Mouse (Mus musculus): ENCODE measurements around the gene Ccl27b. TPM values are rescaled to one million over a fixed set of nuclear protein-coding genes. Genes with fewer than 3 reads are reported as not detected.
"Not testable (repeated sequence)": the region's sequence is repeated elsewhere in the genome, so short reads cannot be mapped to it uniquely, and the experiment has no call there.

Ccl27b gene
- not detected for total RNA-seq (2021)
- long read RNA-seq, experiment 1, partial matches to known transcripts = 0 of 1 reads
- long read RNA-seq, experiment 1, other reads (novel, unspliced or antisense) = 1 of 1 reads
- long read RNA-seq, experiment 2, partial matches to known transcripts = 0 of 6 reads
- long read RNA-seq, experiment 2, other reads (novel, unspliced or antisense) = 6 of 6 reads

DNA sequence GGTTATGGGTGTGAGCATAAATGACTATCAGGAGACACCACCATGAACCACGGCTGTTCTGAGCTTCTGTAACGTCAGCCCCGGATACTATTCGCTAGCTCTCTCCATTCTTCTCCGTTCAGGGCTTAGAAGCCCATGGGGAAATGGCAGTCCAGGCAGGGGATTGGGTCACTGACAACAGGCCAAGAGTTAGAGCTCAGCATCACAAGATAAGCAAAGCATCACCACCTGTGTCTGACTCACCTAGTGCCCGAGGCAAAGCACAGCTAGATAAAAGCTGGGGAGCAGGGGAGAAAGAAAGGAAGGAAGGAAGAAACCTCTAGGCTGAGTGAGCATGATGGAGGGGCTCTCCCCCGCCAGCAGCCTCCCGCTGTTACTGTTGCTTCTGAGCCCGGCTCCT, at the start of gene Ccl27b:
Gene Ccl27b, plus strand, starts transcription at position 301 of the 400 bp plus-strand sequence.
- intact Hi-C loops (cut with DNase I); DNase-seq: not testable (repeated sequence)

DNA sequence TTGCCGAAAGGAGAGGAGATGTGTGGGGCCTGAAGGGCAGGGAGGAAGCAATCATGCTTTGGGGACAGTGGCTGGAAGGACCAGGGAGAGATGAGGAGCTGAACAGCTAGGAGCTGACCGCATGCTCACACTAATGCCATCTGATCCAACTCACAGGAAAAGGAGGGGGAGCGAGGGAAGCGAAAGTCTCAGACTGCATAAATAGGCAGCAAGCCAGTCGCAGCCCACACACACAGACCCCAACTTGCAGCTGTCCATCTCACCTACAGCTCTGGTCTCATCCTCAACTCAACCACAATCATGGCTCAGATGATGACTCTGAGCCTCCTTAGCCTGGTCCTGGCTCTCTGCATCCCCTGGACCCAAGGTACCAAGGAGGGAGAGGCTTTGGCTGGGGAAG, 43.2 kb upstream of the Ccl27b start, which contains the start of gene Gm10591:
Gene Gm10591, plus strand, starts transcription at position 301 of the 400 bp plus-strand sequence.
- DNase-seq; intact Hi-C loops (cut with DNase I): not testable (repeated sequence)

DNA sequence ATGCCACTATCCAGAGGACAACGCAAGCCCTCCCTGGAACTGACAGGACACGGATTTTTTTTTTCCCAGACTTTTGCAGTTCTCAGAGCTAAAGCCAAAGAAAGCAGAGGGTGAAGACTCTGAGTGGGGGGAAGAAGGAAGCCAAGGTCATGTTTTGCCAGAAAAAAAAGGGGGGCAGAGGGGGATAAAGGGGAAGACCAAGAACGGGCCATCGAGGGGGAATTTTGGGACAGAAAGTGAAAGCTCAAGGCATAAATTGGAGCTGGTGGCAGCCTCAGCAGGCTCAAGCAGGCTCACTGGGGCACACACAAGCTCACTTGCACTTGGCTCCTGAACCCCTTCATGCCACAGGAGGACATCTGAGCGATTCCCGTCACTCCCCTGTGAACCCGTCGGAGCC, 25.6 kb upstream of the Ccl27b start, which contains the start of gene Gm2564:
Gene Gm2564, plus strand, starts transcription at position 301 of the 400 bp plus-strand sequence.
- DNase-seq; intact Hi-C loops (cut with DNase I): not testable (repeated sequence)

DNA sequence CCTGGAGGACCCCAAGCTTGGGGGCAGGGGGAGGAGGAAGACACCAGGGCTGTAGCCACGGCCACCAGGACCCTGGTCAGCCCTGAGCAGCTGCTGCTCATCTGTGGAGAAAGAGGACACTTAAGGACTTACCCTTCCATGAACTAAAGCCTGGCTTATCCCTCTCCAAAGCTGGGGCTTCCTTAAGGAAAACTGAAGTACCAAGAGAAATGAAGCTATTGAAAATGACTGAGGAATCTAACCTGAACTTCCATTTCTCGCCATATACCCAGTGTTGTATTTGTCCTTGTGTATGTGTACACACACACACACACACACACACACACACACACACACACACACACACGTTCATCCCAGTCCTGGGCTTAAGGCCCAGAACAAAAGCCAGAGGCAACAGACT, 6.7 kb downstream of the Ccl27b start, which contains the start of gene Il11ra2:
Gene Il11ra2, minus strand, starts transcription at position 101 of the 400 bp plus-strand sequence.
- DNase-seq; intact Hi-C loops (cut with DNase I): not testable (repeated sequence)

DNA sequence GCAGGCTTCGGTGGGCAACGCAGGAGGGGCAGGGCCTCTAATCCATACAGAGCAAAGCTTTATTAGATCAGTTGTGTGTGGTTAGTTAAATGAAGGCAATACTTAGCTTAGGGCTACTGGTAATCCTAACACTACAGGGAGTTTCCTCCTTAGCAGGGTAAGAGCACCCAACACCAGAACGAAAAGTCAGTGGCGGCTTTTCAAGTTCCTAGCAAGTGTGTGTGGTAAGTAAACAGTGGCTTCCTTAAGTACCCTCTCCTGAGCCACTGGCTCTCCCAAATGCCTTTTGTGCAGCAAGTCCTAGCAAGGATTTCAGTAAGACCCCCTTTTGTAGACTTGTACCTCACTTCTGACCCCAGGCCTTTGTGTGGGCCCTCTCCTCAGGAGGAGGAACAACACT, 20.4 kb downstream of the Ccl27b start:
- DNase-seq; intact Hi-C loops (cut with DNase I): not testable (repeated sequence)

DNA sequence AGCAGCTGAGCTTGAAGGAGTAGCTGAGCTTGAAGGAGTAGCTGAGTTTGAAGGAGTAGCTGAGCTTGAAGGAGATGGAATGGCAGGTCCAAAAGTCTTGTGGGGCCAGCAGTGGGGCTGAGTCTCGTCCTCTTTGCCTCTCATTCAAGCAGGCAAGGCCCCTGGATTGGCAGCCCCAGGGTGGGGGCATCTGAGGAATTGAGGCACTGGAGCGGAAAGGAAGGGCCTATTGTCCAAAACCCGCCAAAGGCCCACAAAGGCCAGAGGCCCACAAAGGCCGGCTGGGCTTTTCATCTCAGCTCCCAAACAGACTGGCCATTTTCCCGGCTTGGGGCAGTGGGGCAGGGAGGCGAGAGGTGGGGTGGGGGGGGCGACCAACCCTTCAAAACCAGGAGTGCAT, 24.3 kb downstream of the Ccl27b start:
- intact Hi-C loops (cut with DNase I); DNase-seq: not testable (repeated sequence)

DNA sequence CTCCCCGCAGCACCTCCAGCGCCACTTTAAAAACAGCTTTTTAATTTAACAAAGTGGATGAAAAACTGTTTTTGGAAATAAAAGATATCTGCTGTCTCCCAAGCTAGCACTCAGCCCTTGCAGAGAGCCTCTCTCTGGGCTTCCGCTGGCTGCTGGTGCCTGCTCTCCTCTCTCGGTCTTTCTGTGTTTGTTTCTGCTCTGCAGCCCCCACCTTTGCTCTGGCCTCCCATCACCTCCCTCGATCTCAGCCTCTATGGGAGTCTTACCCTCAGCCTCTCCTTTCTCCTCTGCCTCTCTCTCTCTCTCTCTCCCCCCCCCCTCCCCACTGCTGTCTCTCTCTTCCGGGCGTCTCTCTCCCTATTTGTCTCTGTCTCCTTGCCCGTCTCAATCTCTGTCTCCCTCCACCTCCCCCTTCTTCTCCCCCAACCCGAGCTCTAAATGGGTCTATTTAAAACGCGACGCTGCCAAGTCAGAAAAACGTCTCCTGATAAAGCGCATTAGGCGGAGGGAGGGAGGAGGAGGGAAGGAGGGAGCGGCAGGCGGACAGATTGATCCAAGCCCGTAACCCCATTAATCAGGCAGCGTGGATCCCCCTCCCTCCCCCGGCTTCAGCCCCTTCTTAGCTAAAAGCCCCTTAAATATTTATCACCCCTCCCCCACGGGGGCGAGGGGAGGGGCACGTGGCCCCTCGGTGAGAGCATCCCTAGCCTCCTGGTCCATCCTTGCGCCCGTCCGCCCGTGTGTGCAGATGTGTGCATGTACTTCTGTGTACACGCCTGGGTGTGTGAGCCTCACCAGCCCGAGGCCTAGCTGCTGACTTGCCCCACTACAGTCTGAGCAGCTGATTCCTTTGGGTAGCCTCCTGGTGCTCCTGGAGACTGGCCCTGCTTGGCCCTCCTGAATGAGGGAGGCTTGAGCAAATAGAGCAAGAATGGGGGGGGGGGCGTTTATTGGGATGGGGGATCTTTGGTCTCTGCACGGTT, 25.6 kb downstream of the Ccl27b start:
- DNase-seq; intact Hi-C loops (cut with DNase I): not testable (repeated sequence)

DNA sequence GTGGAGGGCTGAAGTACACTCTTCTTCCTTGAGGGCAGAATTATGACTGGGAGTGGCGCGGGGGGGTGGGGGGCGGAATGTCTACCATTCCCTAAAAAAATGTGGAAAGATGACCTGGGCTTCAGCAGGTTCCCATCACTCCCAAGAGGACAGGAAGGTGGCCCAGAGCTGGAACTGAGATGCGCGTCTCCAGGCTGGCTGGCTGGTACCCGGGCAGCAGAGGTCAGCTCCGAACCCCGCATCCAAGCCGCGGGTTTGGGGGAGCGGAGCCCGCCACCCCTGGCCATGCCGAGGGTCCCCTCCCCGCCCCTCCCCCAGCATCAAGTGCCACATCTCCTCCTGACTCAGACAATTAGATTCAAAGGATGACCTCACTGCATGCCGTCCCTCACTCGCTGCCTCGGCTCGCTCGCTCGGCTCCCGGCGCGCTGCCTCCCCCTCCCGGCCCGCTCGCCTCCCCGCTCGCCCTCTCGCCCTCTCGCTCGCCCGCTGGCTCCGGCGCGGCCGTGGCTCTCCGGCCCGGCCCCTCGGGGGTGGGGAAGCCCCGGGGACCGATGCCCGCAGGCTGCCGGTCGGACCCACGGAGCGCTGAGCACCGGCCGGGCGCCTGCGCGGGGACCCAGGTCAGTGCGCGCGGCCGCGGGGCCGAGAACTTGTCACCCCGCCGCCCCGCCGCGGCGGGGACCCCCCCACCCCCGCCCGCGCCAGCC, 26.6 kb downstream of the Ccl27b start:
- DNase-seq; intact Hi-C loops (cut with DNase I): not testable (repeated sequence)

DNA sequence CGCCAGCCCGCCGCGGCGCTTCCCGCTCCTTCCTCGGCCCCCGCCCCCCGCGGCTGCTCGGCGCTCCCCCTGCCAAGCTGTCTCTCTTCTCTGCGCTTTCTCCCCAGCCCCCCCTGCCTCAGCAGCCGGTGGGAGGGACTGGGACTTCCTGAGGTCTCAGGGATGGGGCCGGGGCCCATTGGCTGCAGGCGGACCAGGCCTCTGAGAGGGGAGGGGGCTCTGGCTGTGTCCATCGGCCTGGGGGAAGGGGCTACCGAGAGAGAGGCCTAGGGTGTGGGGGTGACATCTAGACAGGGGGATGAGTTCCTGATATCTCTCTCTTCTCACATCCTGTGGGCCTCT, 27.1 kb downstream of the Ccl27b start:
- DNase-seq; intact Hi-C loops (cut with DNase I): not testable (repeated sequence)

Other genes starting within 250 kb of the Ccl27b start
- gene Gm21586, start 215.9 kb upstream of the Ccl27b start, total RNA-seq (2021) = not detected
- gene Gm2163, start 188.5 kb upstream of the Ccl27b start, total RNA-seq (2021) = not detected
- not detected for gene Fam205a2, start 127.1 kb upstream of the Ccl27b start, total RNA-seq (2021)
- gene Gm10591, start 43.1 kb upstream of the Ccl27b start, total RNA-seq (2021) = not detected
- 1 to 10 TPM; 2.7 to 4.3 TPM for gene Gm2564, start 25.5 kb upstream of the Ccl27b start, total RNA-seq (2021)
- under 1 TPM; 0.23 to 0.25 TPM for gene Il11ra2, start 6.6 kb downstream of the Ccl27b start, total RNA-seq (2021)
- under 1 TPM in 1 of 2 experiments, not detected in 1; 0.57 TPM for gene 4930578G10Rik, start 80.3 kb downstream of the Ccl27b start, total RNA-seq (2021)
- not detected for gene Ccl19, start 101.3 kb downstream of the Ccl27b start, total RNA-seq (2021)
- gene Ccl21a, start 118.7 kb downstream of the Ccl27b start, total RNA-seq (2021) = 10 to 100 TPM in 1 of 2 experiments, 1 to 10 TPM in 1; 7.8 to 13.8 TPM
- gene Fam205a1, start 198.6 kb downstream of the Ccl27b start, total RNA-seq (2021) = not detected
- gene Gm12394, start 201.5 kb downstream of the Ccl27b start, total RNA-seq (2021) = not detected
- under 1 TPM; 0.37 to 0.41 TPM for gene Fam205c, start 219.0 kb downstream of the Ccl27b start, total RNA-seq (2021)